Mouse (Mus musculus) stomach, embryonic 14.5 days (tissue): ENCODE measurements at regions not wholly inside any gene's neighbourhood (a gene's known extent, or its start where the extent isn't known, plus 50 kb on each side); places are given as distances from the start of the nearest gene placed in this dataset.

Source experiments
- ATAC-seq: fragments of 200-750 bp; cut with Nextera tagmentation; 2 replicates; pipeline ENCODE4 v1.8.0; 2017; ENCODE audit warnings: low read depth, moderate TSS enrichment; ENCODE audit not compliant: insufficient number of reproducible peaks, insufficient read depth, low FRiP score
- H3K27ac ChIP-seq: fragments of 300-500 bp; sonication (generic); 2 replicates; pipeline ENCODE4 v1.5.1; 2014; ENCODE audit warnings: mild to moderate bottlenecking, low read length, moderate library complexity, mixed read lengths
- H3K27me3 ChIP-seq: fragments of 300-500 bp; sonication (generic); 2 replicates; pipeline ENCODE4 v1.6.1; 2014; ENCODE audit warnings: low read length, control low read depth, mixed read lengths; ENCODE audit not compliant: control insufficient read depth, insufficient read depth
- H3K36me3 ChIP-seq: fragments of 300-500 bp; sonication (generic); 2 replicates; pipeline ENCODE4 v1.6.1; 2014; ENCODE audit warnings: mild to moderate bottlenecking, control low read depth, low read length, moderate library complexity, mixed read lengths; ENCODE audit not compliant: control insufficient read depth, insufficient read depth
- H3K4me1 ChIP-seq: fragments of 300-500 bp; sonication (generic); 2 replicates; pipeline ENCODE4 v1.6.1; 2014; ENCODE audit warnings: low read length, control low read depth, mixed read lengths; ENCODE audit not compliant: control insufficient read depth, insufficient read depth
- H3K4me2 ChIP-seq: fragments of 300-500 bp; sonication (generic); replicated peaks from 2 replicates; pipeline ENCODE4 v1.6.1; 2014; ENCODE audit warnings: low read depth, low read length, control low read depth
- H3K4me3 ChIP-seq: fragments of 300-500 bp; sonication (generic); 2 replicates; pipeline ENCODE4 v1.5.1; 2014; ENCODE audit warnings: low read depth, low read length, control low read depth
- H3K9ac ChIP-seq: fragments of 300-500 bp; sonication (generic); replicated peaks from 2 replicates; pipeline ENCODE4 v1.6.1; 2014; ENCODE audit warnings: low read depth, mild to moderate bottlenecking, control low read depth, low read length, moderate library complexity, mixed read lengths
- H3K9me3 ChIP-seq: fragments of 300-500 bp; sonication (generic); 2 replicates; pipeline ENCODE4 v1.6.1; 2016; ENCODE audit warnings: low read depth, low read length, control low read depth; ENCODE audit not compliant: control insufficient read depth
- WGBS: fragments of 180-500 bp; shearing (Covaris S2); extraction: QIAGEN DNeasy Blood & Tissue Kit; methylation state at CpG from one replicate; pipeline ENCODE4 v1.1.7; 2014; 5-methylcytosine and 5-hydroxymethylcytosine counted together

GRCm38 (mm10) chr12:106540003-106540402, 530.0 kb downstream of the Vrk1 start:
- H3K36me3 ChIP-seq, result no peaks in the 10 kb centered on the region
- no peak overlapping the region for H3K27ac ChIP-seq
- no peak overlapping the region for H3K9ac ChIP-seq
- H3K27me3 ChIP-seq, result no peaks in the 10 kb centered on the region
- no peak overlapping the region for H3K4me3 ChIP-seq
- 29% methylated on average over 6 of the region's 6 CpGs for WGBS
- H3K4me1 ChIP-seq, result no peaks in the 10 kb centered on the region
- H3K9me3 ChIP-seq, result peaks cover 5% of the 10 kb centered on the region; the same call in 1 of the 2 replicates
- no peak overlapping the region for H3K4me2 ChIP-seq
- no peak for ATAC-seq

GRCm38 (mm10) chr12:106559566-106559965, 549.5 kb downstream of the Vrk1 start:
- Histone ChIP-seq H3K4me2 (no peak overlapping the region), H3K9me3 (no peaks in the 10 kb centered on the region), H3K36me3 (no peaks in the 10 kb centered on the region), H3K4me3 (no peak overlapping the region), H3K9ac (no peak overlapping the region), H3K27me3 (no peaks in the 10 kb centered on the region), H3K4me1 (no peaks in the 10 kb centered on the region), H3K27ac (no peak overlapping the region)
- 84% methylated on average over 9 of the region's 9 CpGs for WGBS
- ATAC-seq, result no peak

GRCm38 (mm10) chr12:106565263-106565681, 555.2 kb downstream of the Vrk1 start:
- H3K36me3 ChIP-seq, result no peaks in the 10 kb centered on the region
- H3K9ac ChIP-seq, result no peak overlapping the region
- no peak overlapping the region for H3K4me2 ChIP-seq
- WGBS, result 24% methylated on average over 6 of the region's 6 CpGs
- H3K27me3 ChIP-seq, result no peaks in the 10 kb centered on the region
- H3K27ac ChIP-seq, result no peak overlapping the region
- no peaks in the 10 kb centered on the region for H3K4me1 ChIP-seq
- H3K9me3 ChIP-seq, result no peaks in the 10 kb centered on the region
- H3K4me3 ChIP-seq, result no peak overlapping the region
- ATAC-seq, result no peak

- no peaks in the 10 kb centered on the region for H3K9me3 ChIP-seq
- no peak overlapping the region for H3K27ac ChIP-seq
- no peaks in the 10 kb centered on the region for H3K4me1 ChIP-seq
- ATAC-seq, result no peak
- no peaks in the 10 kb centered on the region for H3K36me3 ChIP-seq
- no peak overlapping the region for H3K4me3 ChIP-seq
- H3K9ac ChIP-seq, result no peak overlapping the region
- no peak overlapping the region for H3K4me2 ChIP-seq
- 79% methylated on average over 4 of the region's 4 CpGs for WGBS
- no peaks in the 10 kb centered on the region for H3K27me3 ChIP-seq
These were observed 556.3 kb downstream of the Vrk1 start for GRCm38 (mm10) chr12:106566361-106566760.

GRCm38 (mm10) chr12:106567116-106567515, 557.1 kb downstream of the Vrk1 start:
- no peak overlapping the region for H3K9ac ChIP-seq
- no peaks in the 10 kb centered on the region for H3K9me3 ChIP-seq
- H3K27me3 ChIP-seq, result no peaks in the 10 kb centered on the region
- no peaks in the 10 kb centered on the region for H3K4me1 ChIP-seq
- no peak for ATAC-seq
- no peak overlapping the region for H3K4me2 ChIP-seq
- H3K4me3 ChIP-seq, result no peak overlapping the region
- no peak overlapping the region for H3K27ac ChIP-seq
- 73% methylated on average over 5 of the region's 5 CpGs for WGBS
- H3K36me3 ChIP-seq, result no peaks in the 10 kb centered on the region

- Histone ChIP-seq H3K9ac (no peak overlapping the region), H3K27me3 (no peaks in the 10 kb centered on the region), H3K4me1 (no peaks in the 10 kb centered on the region), H3K27ac (no peak overlapping the region), H3K4me2 (no peak overlapping the region), H3K36me3 (no peaks in the 10 kb centered on the region), H3K9me3 (no peaks in the 10 kb centered on the region), H3K4me3 (no peak overlapping the region)
- ATAC-seq, result no peak
- WGBS, result 90% methylated on average over 10 of the region's 10 CpGs
These were observed 558.6 kb downstream of the Vrk1 start for GRCm38 (mm10) chr12:106568541-106569085.

- Histone ChIP-seq H3K4me2 (no peak overlapping the region), H3K36me3 (no peaks in the 10 kb centered on the region), H3K4me3 (no peak overlapping the region), H3K27ac (no peak overlapping the region), H3K27me3 (no peaks in the 10 kb centered on the region), H3K9ac (no peak overlapping the region), H3K4me1 (no peaks in the 10 kb centered on the region), H3K9me3 (no peaks in the 10 kb centered on the region)
- no peak for ATAC-seq
- 81% methylated on average over 5 of the region's 5 CpGs for WGBS
These were observed 562.9 kb downstream of the Vrk1 start for GRCm38 (mm10) chr12:106572956-106573355.

GRCm38 (mm10) chr12:106582760-106583159, 572.7 kb downstream of the Vrk1 start:
- no peak overlapping the region for H3K9ac ChIP-seq
- WGBS, result 45% methylated on average over 9 of the region's 9 CpGs
- H3K4me3 ChIP-seq, result no peak overlapping the region
- no peaks in the 10 kb centered on the region for H3K36me3 ChIP-seq
- no peaks in the 10 kb centered on the region for H3K27me3 ChIP-seq
- no peak for ATAC-seq
- no peak overlapping the region for H3K27ac ChIP-seq
- no peaks in the 10 kb centered on the region for H3K9me3 ChIP-seq
- H3K4me1 ChIP-seq, result no peaks in the 10 kb centered on the region
- no peak overlapping the region for H3K4me2 ChIP-seq

- WGBS, result 83% methylated on average over 5 of the region's 5 CpGs
- Histone ChIP-seq H3K36me3 (no peaks in the 10 kb centered on the region), H3K27ac (no peak overlapping the region), H3K4me3 (no peak overlapping the region), H3K9ac (no peak overlapping the region), H3K27me3 (no peaks in the 10 kb centered on the region), H3K4me1 (no peaks in the 10 kb centered on the region), H3K9me3 (no peaks in the 10 kb centered on the region), H3K4me2 (no peak overlapping the region)
- ATAC-seq, result no peak
These were observed 575.6 kb downstream of the Vrk1 start for GRCm38 (mm10) chr12:106585626-106586025.
